Mouse (Mus musculus): ENCODE measurements around the gene Def8. TPM values are rescaled to one million over a fixed set of nuclear protein-coding genes. Genes with fewer than 3 reads are reported as not detected.
"Not testable (repeated sequence)": the region's sequence is repeated elsewhere in the genome, so short reads cannot be mapped to it uniquely, and the experiment has no call there.

Def8 gene
- polyA plus RNA-seq, 1 experiment from 2014 or later = 28.0 TPM

GRCm38 (mm10) chr8:123428939-123429721 lies 5.8 kb downstream of the Def8 start:
- Histone ChIP-seq H3K36me3 (ENCODE audit: control insufficient read depth, insufficient read depth, low read length) (no peaks in the 10 kb centered on the region), H3K4me3 (ENCODE audit: low read length) (no peak overlapping the region), H3K9me3 (ENCODE audit: control insufficient read depth, low read length) (peaks cover 60% of the 10 kb centered on the region), H3K9ac (ENCODE audit: low read length) (no peak overlapping the region), H3K4me2 (ENCODE audit: low read depth, low read length) (no peak overlapping the region), H3K4me1 (replicated peaks; ENCODE audit: control insufficient read depth, insufficient read depth, low read length) (no peaks in the 10 kb centered on the region), H3K27ac (ENCODE audit: low read length) (no peak overlapping the region), H3K27me3 (ENCODE audit: control insufficient read depth, insufficient read depth, low read depth, low read length) (no peaks in the 10 kb centered on the region)
- no peak for ATAC-seq (ENCODE audit: low read depth)
- 93% methylated on average over 23 of the region's 23 CpGs for WGBS

DNA sequence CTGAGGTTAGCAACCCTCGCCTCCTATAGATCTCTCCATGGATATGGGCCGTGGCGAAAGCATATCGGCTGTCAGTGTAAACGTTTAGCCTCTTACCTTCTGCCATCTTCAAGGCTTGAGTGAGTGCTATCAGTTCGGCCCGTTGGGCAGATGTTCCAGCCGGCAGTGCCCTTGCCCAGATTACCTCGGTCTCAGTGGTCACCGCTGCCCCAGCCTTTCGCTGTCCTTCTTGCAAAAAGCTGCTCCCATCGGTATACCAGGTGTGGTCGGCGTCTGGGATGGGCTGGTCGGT lies 6.3 kb downstream of the Def8 start:
- not testable (repeated sequence) for ATAC-seq (ENCODE audit: low read depth); H3K4me1 ChIP-seq (replicated peaks; ENCODE audit: control insufficient read depth, insufficient read depth, low read length); H3K36me3 ChIP-seq (ENCODE audit: control insufficient read depth, insufficient read depth, low read length); H3K9ac ChIP-seq (ENCODE audit: low read length); H3K27me3 ChIP-seq (ENCODE audit: control insufficient read depth, insufficient read depth, low read depth, low read length); H3K4me2 ChIP-seq (ENCODE audit: low read depth, low read length); H3K4me3 ChIP-seq (ENCODE audit: low read length); H3K27ac ChIP-seq (ENCODE audit: low read length)
- WGBS = 94% methylated on average over 15 of the region's 15 CpGs
- H3K9me3 ChIP-seq (ENCODE audit: control insufficient read depth, low read length) = peaks cover 60% of the 10 kb centered on the region

- H3K36me3 ChIP-seq (ENCODE audit: control insufficient read depth, insufficient read depth, low read length); H3K4me3 ChIP-seq (ENCODE audit: low read length); H3K4me1 ChIP-seq (replicated peaks; ENCODE audit: control insufficient read depth, insufficient read depth, low read length); H3K4me2 ChIP-seq (ENCODE audit: low read depth, low read length); H3K27ac ChIP-seq (ENCODE audit: low read length); H3K9ac ChIP-seq (ENCODE audit: low read length); H3K27me3 ChIP-seq (ENCODE audit: control insufficient read depth, insufficient read depth, low read depth, low read length); ATAC-seq (ENCODE audit: low read depth): not testable (repeated sequence)
- peaks cover 56% of the 10 kb centered on the region for H3K9me3 ChIP-seq (ENCODE audit: control insufficient read depth, low read length)
- WGBS = 82% methylated on average over 8 of the region's 8 CpGs
Measured at GRCm38 (mm10) chr8:123430936-123431335, 7.6 kb downstream of the Def8 start.

DNA sequence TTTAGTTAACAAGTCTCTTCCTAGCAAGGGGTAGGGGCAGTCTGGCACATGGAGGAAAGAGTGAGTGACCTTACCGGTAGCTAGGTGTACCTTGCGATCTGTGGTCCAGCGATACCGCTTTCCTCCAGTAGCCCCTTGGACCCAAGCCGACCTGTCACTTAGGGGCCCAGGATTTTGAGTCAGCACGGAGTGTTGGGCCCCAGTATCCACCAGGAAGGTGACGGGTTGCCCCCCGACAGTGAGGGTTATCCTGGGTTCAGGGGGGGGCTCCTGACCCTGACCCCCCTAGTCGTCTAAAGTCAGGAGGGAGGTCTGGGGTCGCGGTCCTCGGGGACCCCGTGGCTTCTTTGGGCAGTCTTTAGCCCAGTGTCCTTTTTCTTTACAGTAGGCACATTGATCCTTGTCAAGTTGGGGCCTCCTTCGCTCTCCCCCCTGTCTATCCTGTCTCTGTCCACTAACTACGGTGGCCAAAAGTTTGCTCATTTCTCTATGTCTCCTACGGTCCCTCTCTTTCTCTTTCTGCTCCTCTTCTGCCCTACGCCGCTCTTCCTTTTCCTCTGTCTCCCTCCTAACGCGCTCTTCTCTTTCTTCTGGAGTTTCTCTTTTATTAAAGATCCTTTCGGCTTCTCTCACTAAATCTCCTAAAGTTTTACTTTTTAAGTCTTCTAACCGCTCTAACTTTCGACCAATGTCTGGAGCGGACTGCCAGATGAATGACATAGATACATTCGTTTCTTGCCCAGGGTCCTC lies 8.5 kb downstream of the Def8 start:
- H3K4me3 ChIP-seq (ENCODE audit: low read length) = no peak overlapping the region
- no peak for ATAC-seq (ENCODE audit: low read depth)
- no peaks in the 10 kb centered on the region for H3K4me1 ChIP-seq (replicated peaks; ENCODE audit: control insufficient read depth, insufficient read depth, low read length)
- H3K9me3 ChIP-seq (ENCODE audit: control insufficient read depth, low read length) = peaks cover 50% of the 10 kb centered on the region
- WGBS = 94% methylated on average over 25 of the region's 25 CpGs
- no peak overlapping the region for H3K4me2 ChIP-seq (ENCODE audit: low read depth, low read length)
- no peaks in the 10 kb centered on the region for H3K27me3 ChIP-seq (ENCODE audit: control insufficient read depth, insufficient read depth, low read depth, low read length)
- H3K27ac ChIP-seq (ENCODE audit: low read length) = no peak overlapping the region
- no peak overlapping the region for H3K9ac ChIP-seq (ENCODE audit: low read length)
- H3K36me3 ChIP-seq (ENCODE audit: control insufficient read depth, insufficient read depth, low read length) = no peaks in the 10 kb centered on the region

DNA sequence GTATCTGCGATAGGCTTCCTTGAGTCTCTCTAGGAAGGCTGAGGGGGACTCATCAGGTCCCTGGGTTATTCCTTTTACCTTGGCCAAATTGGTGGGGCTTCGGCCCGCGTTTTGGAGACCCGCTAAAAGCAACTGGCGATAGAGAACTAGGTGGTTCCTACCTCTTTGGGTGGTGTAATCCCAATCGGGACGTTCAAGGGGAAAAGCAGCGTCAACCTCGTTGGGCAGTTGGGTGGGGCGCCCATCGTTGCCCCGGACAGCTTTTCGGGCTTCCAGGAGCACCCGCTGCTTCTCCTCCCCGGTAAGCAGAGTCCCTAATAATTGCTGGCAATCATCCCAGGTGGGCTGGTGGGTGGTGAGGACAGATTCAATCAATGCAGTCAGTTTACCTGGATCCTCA lies 9.1 kb downstream of the Def8 start:
- 94% methylated on average over 16 of the region's 16 CpGs for WGBS
- Histone ChIP-seq H3K9me3 (ENCODE audit: control insufficient read depth, low read length) (peaks cover 44% of the 10 kb centered on the region), H3K27ac (ENCODE audit: low read length) (no peak overlapping the region)

GRCm38 (mm10) chr8:123433241-123433974 lies 10.1 kb downstream of the Def8 start:
- peaks cover 34% of the 10 kb centered on the region for H3K9me3 ChIP-seq (ENCODE audit: control insufficient read depth, low read length)
- not testable (repeated sequence) for ATAC-seq (ENCODE audit: low read depth); H3K4me3 ChIP-seq (ENCODE audit: low read length); H3K4me2 ChIP-seq (ENCODE audit: low read depth, low read length); H3K27ac ChIP-seq (ENCODE audit: low read length); H3K27me3 ChIP-seq (ENCODE audit: control insufficient read depth, insufficient read depth, low read depth, low read length); H3K9ac ChIP-seq (ENCODE audit: low read length); H3K36me3 ChIP-seq (ENCODE audit: control insufficient read depth, insufficient read depth, low read length); H3K4me1 ChIP-seq (replicated peaks; ENCODE audit: control insufficient read depth, insufficient read depth, low read length)
- 97% methylated on average over 41 of the region's 47 CpGs for WGBS

More for the DNA sequence above, 9.1 kb downstream of the Def8 start:
- no peaks in the 10 kb centered on the region for H3K27me3 ChIP-seq (ENCODE audit: control insufficient read depth, insufficient read depth, low read depth, low read length)
- H3K4me2 ChIP-seq (ENCODE audit: low read depth, low read length) = no peak overlapping the region
- no peak overlapping the region for H3K4me3 ChIP-seq (ENCODE audit: low read length)
- no peaks in the 10 kb centered on the region for H3K4me1 ChIP-seq (replicated peaks; ENCODE audit: control insufficient read depth, insufficient read depth, low read length)
- ATAC-seq (ENCODE audit: low read depth) = no peak
- no peaks in the 10 kb centered on the region for H3K36me3 ChIP-seq (ENCODE audit: control insufficient read depth, insufficient read depth, low read length)
- H3K9ac ChIP-seq (ENCODE audit: low read length) = no peak overlapping the region

- Histone ChIP-seq H3K9ac (ENCODE audit: low read length) (no peak overlapping the region), H3K4me2 (ENCODE audit: low read depth, low read length) (no peak overlapping the region), H3K27me3 (ENCODE audit: control insufficient read depth, insufficient read depth, low read depth, low read length) (no peaks in the 10 kb centered on the region), H3K27ac (ENCODE audit: low read length) (no peak overlapping the region), H3K4me3 (ENCODE audit: low read length) (no peak overlapping the region), H3K36me3 (ENCODE audit: control insufficient read depth, insufficient read depth, low read length) (no peaks in the 10 kb centered on the region), H3K9me3 (ENCODE audit: control insufficient read depth, low read length) (no peaks in the 10 kb centered on the region), H3K4me1 (replicated peaks; ENCODE audit: control insufficient read depth, insufficient read depth, low read length) (no peaks in the 10 kb centered on the region)
- ATAC-seq (ENCODE audit: low read depth) = no peak
- WGBS = 89% methylated on average over 2 of the region's 2 CpGs
Measured at GRCm38 (mm10) chr8:123441788-123442187, 18.5 kb downstream of the Def8 start.

DNA sequence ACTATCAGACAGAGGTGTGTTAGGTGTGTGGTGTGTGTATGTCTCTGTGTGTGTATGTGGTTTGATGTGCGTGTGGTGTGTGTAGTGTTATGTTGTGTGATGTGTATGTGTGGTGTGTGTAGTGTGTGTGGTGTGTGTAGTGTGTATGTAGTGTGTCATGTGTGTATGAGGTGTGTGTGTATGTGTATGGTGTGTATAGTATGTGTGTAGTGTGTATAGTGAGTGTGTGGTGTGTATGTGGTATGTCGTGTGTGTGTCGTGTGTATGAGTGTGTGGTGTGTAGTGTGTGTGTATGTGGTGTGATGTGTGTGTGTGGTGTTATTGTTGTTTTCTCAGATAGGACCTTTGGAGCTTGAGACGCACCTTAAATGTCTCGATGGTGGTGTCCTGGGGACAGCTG lies 19.0 kb downstream of the Def8 start:
- 79% methylated on average over 5 of the region's 5 CpGs for WGBS
- Histone ChIP-seq H3K9ac (ENCODE audit: low read length) (no peak overlapping the region), H3K36me3 (ENCODE audit: control insufficient read depth, insufficient read depth, low read length) (no peaks in the 10 kb centered on the region), H3K4me2 (ENCODE audit: low read depth, low read length) (peak overlapping the region; percentile 72; the same call in 1 of the 2 replicates), H3K27ac (ENCODE audit: low read length) (no peak overlapping the region), H3K27me3 (ENCODE audit: control insufficient read depth, insufficient read depth, low read depth, low read length) (no peaks in the 10 kb centered on the region), H3K9me3 (ENCODE audit: control insufficient read depth, low read length) (no peaks in the 10 kb centered on the region), H3K4me3 (ENCODE audit: low read length) (peak overlapping the region; percentile 75; the same call in 1 of the 2 replicates), H3K4me1 (replicated peaks; ENCODE audit: control insufficient read depth, insufficient read depth, low read length) (no peaks in the 10 kb centered on the region)
- ATAC-seq (ENCODE audit: low read depth) = no peak

Measured in lung, embryonic 16.5 days (tissue).